Mouse (Mus musculus): ENCODE measurements around the gene Cdyl. TPM values are rescaled to one million over a fixed set of nuclear protein-coding genes. Genes with fewer than 3 reads are reported as not detected.
A peak's percentile ranks its signal among the peaks of the same experiment; 100 is the strongest.

The Cdyl gene
- polyA plus RNA-seq, 1 experiment: 10.9 TPM

- TF ChIP-seq TCF12 (IDR thresholded peaks at IDR 0.05; ENCODE audit: insufficient read depth, poor library complexity, severe bottlenecking) (no peak), POLR2A (IDR thresholded peaks at IDR 0.05; ENCODE audit: insufficient read length, low read depth) (peak; percentile 61), MYOD1 (IDR thresholded peaks at IDR 0.05; ENCODE audit: control insufficient read depth in 1 of 3, insufficient read length in 2 of 3, low read depth in 2 of 3) (peak in 1 of 3 experiments; percentile 71), MYOG (IDR thresholded peaks at IDR 0.05; ENCODE audit: control insufficient read depth in 1 of 3, insufficient read depth in 1 of 3, insufficient read length in 2 of 3, low read depth in 2 of 3) (peak in 2 of 3 experiments; percentile 29 to 85)
- peaks cover 34% of the 10 kb centered on the region for H3K79me2 ChIP-seq (ENCODE audit: control insufficient read depth, insufficient read depth)
- H3K4me3 ChIP-seq: peak overlapping the region; percentile 57
- peak overlapping the region; percentile 67 for H3ac ChIP-seq (ENCODE audit: control insufficient read depth, insufficient read length)
- H3K27me3 ChIP-seq (ENCODE audit: control insufficient read depth, insufficient read depth, insufficient read length): no peaks in the 10 kb centered on the region
- H3K36me3 ChIP-seq (ENCODE audit: control insufficient read depth, insufficient read depth): no peaks in the 10 kb centered on the region
- H3K4me2 ChIP-seq (ENCODE audit: low read depth): peak overlapping the region; percentile 42
Measured at GRCm38 (mm10) chr13:35740301-35741039, 80.8 kb downstream of the Cdyl start.

DNA sequence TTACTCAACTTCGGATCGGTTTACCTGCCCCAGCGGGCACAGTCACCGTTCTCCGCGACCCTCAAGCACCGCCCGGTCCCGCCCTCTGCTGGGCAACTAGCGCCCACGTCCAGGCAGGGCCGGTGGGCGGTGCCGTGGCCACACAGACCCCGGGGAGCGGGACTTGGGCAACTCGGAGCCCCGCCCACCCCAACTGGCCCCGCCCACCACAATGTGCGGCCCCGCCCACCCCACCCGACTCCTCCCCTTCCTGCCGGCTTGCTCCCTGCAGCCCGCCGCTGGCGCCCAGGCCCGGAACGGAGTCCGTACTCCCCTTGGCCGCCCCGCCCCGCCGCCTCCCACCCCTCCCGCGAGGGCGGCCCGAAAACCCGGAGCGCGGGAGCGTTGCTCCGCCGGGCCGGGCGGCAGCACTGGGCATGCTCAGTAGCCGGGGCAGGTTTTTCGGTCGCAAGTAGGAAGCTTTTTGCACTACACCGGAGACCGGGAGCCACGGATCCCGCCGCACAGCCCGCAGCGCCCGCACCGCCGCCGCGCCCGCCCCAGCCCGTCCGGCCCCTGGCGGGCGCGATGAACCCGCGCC is 81.5 kb downstream of the Cdyl start:
- Histone ChIP-seq H3K79me2 (ENCODE audit: control insufficient read depth, insufficient read depth) (peaks cover 40% of the 10 kb centered on the region), H3ac (ENCODE audit: control insufficient read depth, insufficient read length) (peak overlapping the region; percentile 67), H3K4me2 (ENCODE audit: low read depth) (peak overlapping the region; percentile 42), H3K36me3 (ENCODE audit: control insufficient read depth, insufficient read depth) (no peaks in the 10 kb centered on the region), H3K27me3 (ENCODE audit: control insufficient read depth, insufficient read depth, insufficient read length) (no peaks in the 10 kb centered on the region), H3K4me3 (peak overlapping the region; percentile 57)
- TF ChIP-seq POLR2A (IDR thresholded peaks at IDR 0.05; ENCODE audit: insufficient read length, low read depth): peak; percentile 56
- no peak for TF ChIP-seq USF1 (IDR thresholded peaks at IDR 0.05; ENCODE audit: low read depth)
- TF ChIP-seq MAX (IDR thresholded peaks at IDR 0.05; ENCODE audit: low read depth): no peak

- TF ChIP-seq MYOD1 (IDR thresholded peaks at IDR 0.05; ENCODE audit: control insufficient read depth in 1 of 3, insufficient read length in 2 of 3, low read depth in 2 of 3) (peak in 2 of 3 experiments; percentile 10 to 36), CEBPB (IDR thresholded peaks at IDR 0.05; ENCODE audit: insufficient read depth, poor library complexity, severe bottlenecking) (no peak), MYOG (IDR thresholded peaks at IDR 0.05; ENCODE audit: control insufficient read depth in 1 of 3, insufficient read depth in 1 of 3, insufficient read length in 2 of 3, low read depth in 2 of 3) (peak in 1 of 3 experiments; percentile 41), TCF3 (IDR thresholded peaks at IDR 0.05; ENCODE audit: insufficient read length, low read depth) (no peak), REST (IDR thresholded peaks at IDR 0.05; ENCODE audit: insufficient read depth, insufficient read length) (no peak), SRF (IDR thresholded peaks at IDR 0.05; ENCODE audit: control insufficient read depth, insufficient read length, low read depth) (no peak), POLR2AphosphoS2 (IDR thresholded peaks at IDR 0.05; ENCODE audit: insufficient read length, low read depth) (no peak), POLR2A (IDR thresholded peaks at IDR 0.05; ENCODE audit: insufficient read length, low read depth) (peak; percentile 12), TCF12 (IDR thresholded peaks at IDR 0.05; ENCODE audit: insufficient read depth, poor library complexity, severe bottlenecking) (no peak), MAX (IDR thresholded peaks at IDR 0.05; ENCODE audit: low read depth) (no peak), E2F4 (IDR thresholded peaks at IDR 0.05; ENCODE audit: insufficient read depth) (no peak), USF1 (IDR thresholded peaks at IDR 0.05; ENCODE audit: low read depth) (no peak)
- Histone ChIP-seq H3ac (ENCODE audit: control insufficient read depth, insufficient read length) (peak overlapping the region; percentile 67), H3K27me3 (ENCODE audit: control insufficient read depth, insufficient read depth, insufficient read length) (no peaks in the 10 kb centered on the region), H3K4me2 (ENCODE audit: low read depth) (peak overlapping the region; percentile 91), H3K36me3 (ENCODE audit: control insufficient read depth, insufficient read depth) (no peaks in the 10 kb centered on the region), H3K79me2 (ENCODE audit: control insufficient read depth, insufficient read depth) (peaks cover 47% of the 10 kb centered on the region), H3K4me3 (peak overlapping the region; percentile 57)
Measured at GRCm38 (mm10) chr13:35741620-35742421, 82.2 kb downstream of the Cdyl start.

DNA sequence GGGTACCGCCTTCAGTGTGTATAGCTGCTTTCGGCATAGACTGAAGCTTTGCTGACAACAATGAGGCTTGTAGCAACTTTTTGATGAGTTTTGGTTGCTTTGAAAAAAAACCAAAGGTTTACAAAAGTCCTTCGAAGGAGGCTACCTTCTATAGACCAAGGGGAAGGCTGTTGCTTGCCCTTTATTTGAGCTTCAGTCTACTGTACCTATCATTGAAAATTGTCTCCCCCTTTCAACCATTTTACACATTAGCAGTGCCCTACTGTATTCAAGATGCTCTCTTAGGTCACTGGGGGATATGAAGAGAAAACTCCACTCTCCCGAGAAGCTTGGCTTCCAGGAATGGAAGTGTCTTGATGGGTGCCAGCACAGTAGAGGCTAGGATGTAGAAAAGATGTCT is 83.1 kb downstream of the Cdyl start:
- TF ChIP-seq TCF12 (IDR thresholded peaks at IDR 0.05; ENCODE audit: insufficient read depth, poor library complexity, severe bottlenecking) (no peak), SRF (IDR thresholded peaks at IDR 0.05; ENCODE audit: control insufficient read depth, insufficient read length, low read depth) (no peak), CEBPB (IDR thresholded peaks at IDR 0.05; ENCODE audit: insufficient read depth, poor library complexity, severe bottlenecking) (no peak), MYOG (IDR thresholded peaks at IDR 0.05; ENCODE audit: control insufficient read depth in 1 of 3, insufficient read depth in 1 of 3, insufficient read length in 2 of 3, low read depth in 2 of 3) (no peak), REST (IDR thresholded peaks at IDR 0.05; ENCODE audit: insufficient read depth, insufficient read length) (no peak), POLR2AphosphoS2 (IDR thresholded peaks at IDR 0.05; ENCODE audit: insufficient read length, low read depth) (no peak), E2F4 (IDR thresholded peaks at IDR 0.05; ENCODE audit: insufficient read depth) (no peak)
- Histone ChIP-seq H3ac (ENCODE audit: control insufficient read depth, insufficient read length) (peak overlapping the region; percentile 67), H3K27me3 (ENCODE audit: control insufficient read depth, insufficient read depth, insufficient read length) (no peaks in the 10 kb centered on the region), H3K36me3 (ENCODE audit: control insufficient read depth, insufficient read depth) (no peaks in the 10 kb centered on the region), H3K4me2 (ENCODE audit: low read depth) (peak overlapping the region; percentile 91), H3K4me3 (peak overlapping the region; percentile 57), H3K79me2 (ENCODE audit: control insufficient read depth, insufficient read depth) (peaks cover 56% of the 10 kb centered on the region)
